Comparison of ENCODE assay signal across 9 mouse cellular contexts in the genomic region with DNA sequence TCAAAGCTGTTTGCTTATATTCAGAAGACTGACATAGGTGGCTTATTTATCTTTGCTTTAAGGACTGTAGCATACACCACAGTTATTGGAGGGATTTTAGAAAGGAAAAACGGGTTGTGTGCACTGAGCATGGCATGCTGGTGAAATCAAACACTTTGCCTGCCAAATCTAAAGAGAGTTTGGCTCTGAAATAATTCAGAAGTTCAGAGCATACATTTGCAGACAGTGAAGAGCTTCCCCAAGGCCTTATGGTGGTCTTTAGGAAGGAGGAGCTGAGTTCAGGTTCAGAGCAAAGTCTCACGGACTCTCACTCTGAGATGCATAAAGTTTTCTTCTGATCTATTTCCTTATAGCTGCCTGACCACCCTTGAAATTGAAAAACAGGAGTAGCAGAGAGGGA. TPM values are rescaled to one million over a fixed set of nuclear protein-coding genes. Genes with fewer than 3 reads are reported as not detected.
DNase-seq lines count a peak whose midpoint lies in the region; ATAC-seq lines count a peak whose summit lies in the region.
"Had no signal": no experiment of that assay in that cellular context is flagged by ENCODE, and none has a peak within 500 bp of the region (broad histone marks: within the 10 kb centered on the region; RNA-seq: fewer than 3 reads in every experiment).

TSS of gene Spock3 (plus strand) at position 301 of the 400 bp plus-strand sequence.

- no peaks in the 10 kb centered on the region for H3K36me3 ChIP-seq in forebrain, embryonic 14.5 days (ENCODE audit: control insufficient read depth, insufficient read depth, low read length)
- H3K36me3 ChIP-seq in neural tube, embryonic 13.5 days, result no peaks in the 10 kb centered on the region

- H3K4me3 ChIP-seq in forebrain, embryonic 14.5 days (ENCODE audit: low read depth, low read length), result peak within 1 kb of the TSS; percentile 58
- peak within 1 kb of the TSS; percentile 70 for H3K4me3 ChIP-seq in neural tube, embryonic 13.5 days

- peak within 1 kb of the TSS; percentile 48; the same call in 1 of the 2 replicates for H3K27ac ChIP-seq in forebrain, embryonic 14.5 days (ENCODE audit: low read depth, low read length)
- H3K27ac ChIP-seq in neural tube, embryonic 13.5 days (replicated peaks), result peak within 1 kb of the TSS; percentile 91

- no peak for ATAC-seq in forebrain, embryonic 14.5 days
- ATAC-seq in neural tube, embryonic 13.5 days (ENCODE audit: low read depth), result no peak

- no peaks in the 10 kb centered on the region for H3K27me3 ChIP-seq in forebrain, embryonic 14.5 days (replicated peaks; ENCODE audit: control insufficient read depth, insufficient read depth, low read length)
- no peaks in the 10 kb centered on the region for H3K27me3 ChIP-seq in neural tube, embryonic 13.5 days

- H3K4me2 ChIP-seq in forebrain, embryonic 14.5 days (ENCODE audit: low read length), result peak within 1 kb of the TSS; percentile 94
- peak within 1 kb of the TSS; percentile 76 for H3K4me2 ChIP-seq in neural tube, embryonic 13.5 days

- no peak for DNase-seq in left cerebral cortex, adult 18-20 months (ENCODE audit: low spot score in 2 of 2)
- DNase-seq in left cerebral cortex, adult 11 months (ENCODE audit: low spot score), result no peak
- DNase-seq in forebrain, embryonic 14.5 days (ENCODE audit: low spot score), result peak; percentile 7
- DNase-seq in left cerebral cortex, postnatal 10 days (ENCODE audit: extremely low spot score in 1 of 2, low spot score in 2 of 2), result peak in 1 of 2 experiments; percentile 2
- no peak for DNase-seq in right cerebral cortex, postnatal 25 days
- DNase-seq in cerebellum, adult 9-11 months, result no peak
- DNase-seq in cerebellum, adult 8-10 months, result no peak

- intact Hi-C loops in left cerebral cortex, postnatal 10 days (cut with DNase I), result no loop called here

- peaks cover 5% of the 10 kb centered on the region; the same call in 1 of the 2 replicates for H3K4me1 ChIP-seq in forebrain, embryonic 14.5 days (ENCODE audit: control insufficient read depth, insufficient read depth, low read length)
- H3K4me1 ChIP-seq in neural tube, embryonic 13.5 days (replicated peaks), result peaks cover 14% of the 10 kb centered on the region; the same call in 1 of the 2 replicates

- H3K9me3 ChIP-seq in forebrain, embryonic 14.5 days (replicated peaks; ENCODE audit: control insufficient read depth, low read length), result no peaks in the 10 kb centered on the region
- H3K9me3 ChIP-seq in neural tube, embryonic 13.5 days, result no peaks in the 10 kb centered on the region

- H3K9ac ChIP-seq in forebrain, embryonic 14.5 days (ENCODE audit: low read length), result peak within 1 kb of the TSS; percentile 78
- H3K9ac ChIP-seq in neural tube, embryonic 13.5 days, result peak within 1 kb of the TSS; percentile 91

- 41% methylated on average over 2 of the region's 2 CpGs for WGBS in forebrain, embryonic 14.5 days
- 43% methylated on average over 2 of the region's 2 CpGs for WGBS in neural tube, embryonic 13.5 days

RNA-seq across cellular contexts. Expression of gene Spock3, which starts in this region (rescaled TPM):
- total RNA-seq in left cerebral cortex, adult 18-20 months (2021), result 10 to 100 TPM; 70.6 to 87.8 TPM
- 17.9 and 25.2 TPM in 2 replicates for polyA plus RNA-seq in forebrain, embryonic 14.5 days (2014; fragmentation: Nextera tagmentation; extraction: Ambion mirVana)
- 10 to 100 TPM; 74.6 to 87.7 TPM for total RNA-seq in left cerebral cortex, postnatal 10 days (2021)
- 89.1 and 90.2 TPM in 2 replicates for polyA plus RNA-seq in neural tube, embryonic 13.5 days (2015; fragmentation: Nextera tagmentation; extraction: Ambion mirVana)
- total RNA-seq: granulocyte monocyte progenitor cell, adult 5-6 weeks had no signal
